Mouse (Mus musculus) heart, postnatal 0 days (tissue): ENCODE data around the gene Ptprf.

Experiments used
- CTCF ChIP-seq: IDR thresholded peaks from 2 replicates; pipeline ENCODE4 v1.5.1; 2016; ENCODE audit warnings: antibody characterized with exemption, control low read depth, low read depth
- EP300 ChIP-seq: IDR thresholded peaks from 2 replicates; pipeline ENCODE4 v1.6.1; 2016; ENCODE audit warnings: antibody characterized with exemption, low read depth

- TF ChIP-seq CTCF (no peak), EP300 (no peak)
These were observed 18.9 kb downstream of the Ptprf start for GRCm38 (mm10) chr4:118272258-118272657.
